8 mouse cellular contexts compared by ENCODE assay signal in the genomic region with DNA sequence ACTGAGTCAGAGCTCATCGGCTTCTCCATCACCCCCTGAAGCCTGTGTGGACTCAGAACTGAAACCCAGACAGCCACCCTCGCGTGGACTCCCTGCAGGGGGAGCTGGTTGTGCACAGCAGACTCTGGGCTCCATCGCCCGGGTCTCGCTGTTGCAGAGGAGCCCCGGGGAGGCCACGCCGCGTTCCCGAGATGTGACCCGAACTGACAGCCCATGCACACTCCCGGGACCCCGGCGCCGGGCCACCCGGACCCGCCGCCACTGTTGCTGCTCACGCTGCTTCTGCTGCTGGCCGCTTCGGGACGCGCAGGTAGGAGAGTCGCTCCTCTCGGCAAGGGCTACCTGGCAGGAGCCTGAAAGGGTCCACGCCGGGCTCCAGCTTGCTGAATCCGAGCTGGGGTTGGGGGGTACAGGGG. TPM values are rescaled to one million over a fixed set of nuclear protein-coding genes. Genes with fewer than 3 reads are reported as not detected.
A peak's percentile ranks its signal among the peaks of the same experiment; 100 is the strongest.
DNase-seq lines count a peak whose midpoint lies in the region; ATAC-seq and TF ChIP-seq lines count a peak whose summit lies in the region.

Gene Il20ra, plus strand, starts transcription at position 150 of the 416 bp plus-strand sequence.

- peak within 1 kb of the TSS; percentile 94 for H3K4me2 ChIP-seq in limb, embryonic 15.5 days
- peak within 1 kb of the TSS; percentile 83 for H3K4me2 ChIP-seq in midbrain, postnatal 0 days (ENCODE audit: low read depth, low read length, poor library complexity, severe bottlenecking)
- H3K4me2 ChIP-seq in stomach, embryonic 16.5 days (ENCODE audit: low read depth, low read length), result peak within 1 kb of the TSS; percentile 97

- peak; percentile 85 for ATAC-seq in granulocyte monocyte progenitor cell, adult 5-6 weeks (replicated peaks; ENCODE audit: poor library complexity, severe bottlenecking)
- ATAC-seq in limb, embryonic 15.5 days (ENCODE audit: insufficient number of reproducible peaks, low FRiP score, low TSS enrichment, low read depth), result 0 out of 2 replicates have a peak, but pooled peaks have one; percentile 30
- ATAC-seq in midbrain, postnatal 0 days (ENCODE audit: low FRiP score), result peak; percentile 60; the same call in 1 of the 2 replicates
- peak; percentile 68; the same call in 1 of the 2 replicates for ATAC-seq in stomach, embryonic 16.5 days (ENCODE audit: insufficient read depth, low FRiP score)

- H3K9me3 ChIP-seq in limb, embryonic 15.5 days, result no peaks in the 10 kb centered on the region
- H3K9me3 ChIP-seq in midbrain, postnatal 0 days (ENCODE audit: low read length), result no peaks in the 10 kb centered on the region
- H3K9me3 ChIP-seq in stomach, embryonic 16.5 days (replicated peaks; ENCODE audit: control insufficient read depth, low read length), result no peaks in the 10 kb centered on the region

- 0 out of 2 replicates have a peak within 1 kb of the TSS, but pooled peaks have one; percentile 0 for H3K4me3 ChIP-seq in kidney, adult 2 months (ENCODE audit: insufficient read depth, low read depth, low read length)
- H3K4me3 ChIP-seq in limb, embryonic 15.5 days, result peak within 1 kb of the TSS; percentile 50
- peak within 1 kb of the TSS; percentile 47 for H3K4me3 ChIP-seq in midbrain, postnatal 0 days (ENCODE audit: low read depth, low read length)
- H3K4me3 ChIP-seq in stomach, embryonic 16.5 days (replicated peaks; ENCODE audit: low read length), result peak within 1 kb of the TSS; percentile 62

- peak; percentile 39 for TF ChIP-seq CTCF in kidney, adult 2 months (conservative IDR thresholded peaks at IDR 0.05; ENCODE audit: insufficient read depth, insufficient read length, low read depth, low read length)
- TF ChIP-seq CTCF in midbrain, postnatal 0 days (IDR thresholded peaks at IDR 0.05), result peak; percentile 72

- H3K9ac ChIP-seq in limb, embryonic 15.5 days, result peak within 1 kb of the TSS; percentile 23; the same call in 1 of the 2 replicates
- H3K9ac ChIP-seq in midbrain, postnatal 0 days (replicated peaks; ENCODE audit: low read length, poor library complexity, severe bottlenecking), result peak within 1 kb of the TSS; percentile 64
- peak within 1 kb of the TSS; percentile 75 for H3K9ac ChIP-seq in stomach, embryonic 16.5 days (ENCODE audit: low read length)

- peak; percentile 31 for DNase-seq in ovary, postnatal 14 days (ENCODE audit: low spot score)
- no peak for DNase-seq in ovary, postnatal 10 days (ENCODE audit: low spot score)
- peak; percentile 23 for DNase-seq in embryo, embryonic 11.5 days (ENCODE audit: low read depth, low spot score)
- peak; percentile 25 for DNase-seq in kidney, adult 2 months
- DNase-seq in midbrain, postnatal 0 days (ENCODE audit: low spot score), result peak; percentile 60

- no peak within 1 kb of the TSS for H3K27ac ChIP-seq in kidney, adult 2 months (ENCODE audit: insufficient read depth, low read depth, low read length)
- no peak within 1 kb of the TSS for H3K27ac ChIP-seq in limb, embryonic 15.5 days
- H3K27ac ChIP-seq in midbrain, postnatal 0 days (ENCODE audit: low read depth, low read length), result no peak within 1 kb of the TSS
- no peak within 1 kb of the TSS for H3K27ac ChIP-seq in stomach, embryonic 16.5 days (ENCODE audit: low read length)

- under 1% methylated on average over 29 of the region's 29 CpGs for WGBS in kidney, adult 2 months
- 1% methylated on average over 29 of the region's 29 CpGs for WGBS in limb, embryonic 15.5 days
- WGBS in midbrain, postnatal 0 days, result under 1% methylated on average over 29 of the region's 29 CpGs
- WGBS in stomach, embryonic 16.5 days, result 2% methylated on average over 29 of the region's 29 CpGs

- H3K4me1 ChIP-seq in kidney, adult 2 months (ENCODE audit: control insufficient read depth, insufficient read depth, low read length), result no peaks in the 10 kb centered on the region
- H3K4me1 ChIP-seq in limb, embryonic 15.5 days, result peaks cover 5% of the 10 kb centered on the region
- H3K4me1 ChIP-seq in midbrain, postnatal 0 days (ENCODE audit: insufficient read depth, low read length), result 0 out of 2 replicates have a peak, but pooled peaks cover 3% of the 10 kb centered on the region
- no peaks in the 10 kb centered on the region for H3K4me1 ChIP-seq in stomach, embryonic 16.5 days (ENCODE audit: control insufficient read depth, insufficient read depth, low read length)

- H3K27me3 ChIP-seq in kidney, adult 2 months (replicated peaks; ENCODE audit: control insufficient read depth, insufficient read depth, low read length), result peaks cover 2% of the 10 kb centered on the region; the same call in 1 of the 2 replicates
- H3K27me3 ChIP-seq in limb, embryonic 15.5 days, result peaks cover 16% of the 10 kb centered on the region; the same call in 1 of the 2 replicates
- H3K27me3 ChIP-seq in midbrain, postnatal 0 days (ENCODE audit: insufficient read depth, low read length), result peaks cover 8% of the 10 kb centered on the region
- H3K27me3 ChIP-seq in stomach, embryonic 16.5 days (ENCODE audit: control insufficient read depth, insufficient read depth, low read length), result peaks cover 4% of the 10 kb centered on the region; the same call in 1 of the 2 replicates

- H3K36me3 ChIP-seq in kidney, adult 2 months (ENCODE audit: control insufficient read depth, insufficient read depth, low read length), result no peaks in the 10 kb centered on the region
- H3K36me3 ChIP-seq in limb, embryonic 15.5 days, result no peaks in the 10 kb centered on the region
- no peaks in the 10 kb centered on the region for H3K36me3 ChIP-seq in midbrain, postnatal 0 days (ENCODE audit: insufficient read depth, low read length)
- no peaks in the 10 kb centered on the region for H3K36me3 ChIP-seq in stomach, embryonic 16.5 days (ENCODE audit: control insufficient read depth, insufficient read depth, low read length)

- TF ChIP-seq POLR2A in kidney, adult 2 months (IDR thresholded peaks at IDR 0.05; ENCODE audit: low read depth, low read length), result no peak

RNA-seq across cellular contexts. Expression of gene Il20ra, which starts in this region (rescaled TPM):
- 0.80 and 1.5 TPM in 2 replicates for total RNA-seq in granulocyte monocyte progenitor cell, adult 5-6 weeks (2014; fragmentation: Nextera tagmentation)
- not detected in 2 replicates for total RNA-seq in granulocyte monocyte progenitor cell, adult 5-6 weeks (2017)
- polyA plus RNA-seq in kidney, adult 2 months (2012; rRNA removed), result 0.06 TPM in 1 of 2 replicates, not detected in the other
- polyA plus RNA-seq in limb, embryonic 15.5 days (2015; fragmentation: Nextera tagmentation; extraction: Ambion mirVana), result 0.92 and 1.2 TPM in 2 replicates
- 0.42 and 0.44 TPM in 2 replicates for total RNA-seq in midbrain, postnatal 0 days (2014; rRNA removed)
- 0.21 and 0.55 TPM in 2 replicates for polyA plus RNA-seq in midbrain, postnatal 0 days (2015; fragmentation: Nextera tagmentation; extraction: Ambion mirVana)
- 0.24 and 0.28 TPM in 2 replicates for polyA plus RNA-seq in stomach, embryonic 16.5 days (2015; fragmentation: Nextera tagmentation; extraction: Ambion mirVana)

Comparison
In these comparisons a context has a peak if more than half of its experiments do, and no peak if none do; other contexts are left out.
1. Peak in DNase-seq and H3K4me3 ChIP-seq in kidney, adult 2 months; RNA of the gene not detected or under 1 TPM.
2. Peak in DNase-seq, ATAC-seq, H3K4me3 ChIP-seq, H3K9ac ChIP-seq and H3K4me2 ChIP-seq in midbrain, postnatal 0 days; RNA of the gene not detected or under 1 TPM.
3. Peak in ATAC-seq, H3K4me3 ChIP-seq, H3K9ac ChIP-seq and H3K4me2 ChIP-seq in stomach, embryonic 16.5 days; RNA of the gene not detected or under 1 TPM.
4. ATAC-seq: peak in every context shown above with its lines; median percentile 85 in granulocyte monocyte progenitor cell, adult 5-6 weeks; 68 in stomach, embryonic 16.5 days; 60 in midbrain, postnatal 0 days; 30 in limb, embryonic 15.5 days.
5. H3K4me3 ChIP-seq: peak in every context shown above with its lines; median percentile 62 in stomach, embryonic 16.5 days; 50 in limb, embryonic 15.5 days; 47 in midbrain, postnatal 0 days; 0 in kidney, adult 2 months.
6. H3K9ac ChIP-seq: peak in every context shown above with its lines; median percentile 75 in stomach, embryonic 16.5 days; 64 in midbrain, postnatal 0 days; 23 in limb, embryonic 15.5 days.